Mouse (Mus musculus) common myeloid progenitor, adult 5-6 weeks (primary cell): ENCODE measurements around the gene H2al1b. TPM values are rescaled to one million over a fixed set of nuclear protein-coding genes. Genes with fewer than 3 reads are reported as not detected.
"Not testable (repeated sequence)": the region's sequence is repeated elsewhere in the genome, so short reads cannot be mapped to it uniquely, and the experiment has no call there.

ENCODE experiments used
- ATAC-seq: replicated peaks from 2 replicates; pipeline ENCODE4 v1.8.0; 2016; ENCODE audit warnings: low read depth, mild to moderate bottlenecking, moderate TSS enrichment, inconsistent platforms; ENCODE audit not compliant: poor library complexity, severe bottlenecking
- total RNA-seq: library from RNA; stranded (forward); fragments of 200-1000, 187-1606 nt; gene quantifications from 2 replicates; pipeline ENCODE4 v1.2.3, GENCODE M21; 2017

Gene H2al1b
- total RNA-seq, 1 experiment from 2014 or later: not detected

- ATAC-seq: not testable (repeated sequence)
Measured at GRCm38 (mm10) chrX:11327522-11327921, 25.3 kb downstream of the H2al1b start, which contains the start of gene H2al1j. Gene H2al1j, plus strand, starts transcription at chrX:11327822.

GRCm38 (mm10) chrX:11345762-11346161 lies 43.5 kb downstream of the H2al1b start:
- ATAC-seq: no peak

- no peak for ATAC-seq
Measured at GRCm38 (mm10) chrX:11346756-11347155, 44.5 kb downstream of the H2al1b start.

Other genes with a start within 250 kb of the H2al1b start
- not detected in 2 replicates for gene H2al1a, start 3.2 kb upstream of the H2al1b start, total RNA-seq
- gene H2al1c, start 3.2 kb downstream of the H2al1b start, total RNA-seq: not detected in 2 replicates
- not detected in 2 replicates for gene H2al1d, start 6.4 kb downstream of the H2al1b start, total RNA-seq
- not detected in 2 replicates for gene H2al1e, start 9.5 kb downstream of the H2al1b start, total RNA-seq
- gene H2al1f, start 12.7 kb downstream of the H2al1b start, total RNA-seq: not detected in 2 replicates
- gene H2al1g, start 15.8 kb downstream of the H2al1b start, total RNA-seq: not detected in 2 replicates
- gene H2al1h, start 19.1 kb downstream of the H2al1b start, total RNA-seq: not detected in 2 replicates
- not detected in 2 replicates for gene H2al1i, start 22.2 kb downstream of the H2al1b start, total RNA-seq
- gene H2al1j, start 25.4 kb downstream of the H2al1b start, total RNA-seq: not detected in 2 replicates